Mouse (Mus musculus) spleen, adult 2 months (tissue): ENCODE measurements around the gene 5830411N06Rik. TPM values are rescaled to one million over a fixed set of nuclear protein-coding genes. Genes with fewer than 3 reads are reported as not detected.

ENCODE experiments used
- DNase-seq, 2 experiments: peaks; one replicate each; pipeline versions ENCODE4 v3.0.0 to v3.0.0-alpha.2; 2012 to 2021; ENCODE audit warnings: low spot score in 2 of 2, low read depth in 1 of 2
- H3K27ac ChIP-seq: fragments of 200-500 bp; 2 replicates; pipeline ENCODE4 v1.5.1; 2012; ENCODE audit warnings: low read length, inconsistent platforms; ENCODE audit not compliant: insufficient read depth
- H3K27me3 ChIP-seq: fragments of 200-500 bp; 2 replicates; pipeline ENCODE4 v1.6.1; 2012; ENCODE audit warnings: mild to moderate bottlenecking, moderate library complexity, low read length, inconsistent platforms; ENCODE audit not compliant: control insufficient read depth, insufficient read depth
- H3K36me3 ChIP-seq: fragments of 200-500 bp; 2 replicates; pipeline ENCODE4 v1.6.1; 2012; ENCODE audit warnings: mild to moderate bottlenecking, low read length, inconsistent platforms; ENCODE audit not compliant: control insufficient read depth, insufficient read depth
- H3K4me1 ChIP-seq: fragments of 200-500 bp; 2 replicates; pipeline ENCODE4 v1.6.1; 2011; ENCODE audit warnings: inconsistent platforms; ENCODE audit not compliant: control insufficient read depth, insufficient read depth, insufficient read length
- H3K4me3 ChIP-seq: fragments of 200-500 bp; 2 replicates; pipeline ENCODE4 v1.5.1; 2011; ENCODE audit warnings: mild to moderate bottlenecking, inconsistent platforms; ENCODE audit not compliant: insufficient read depth, insufficient read length; ENCODE audit errors: extremely low read depth
- CTCF ChIP-seq: fragments of 200-500 bp; IDR thresholded peaks from 2 replicates; pipeline ENCODE4 v1.5.1; 2011; ENCODE audit warnings: mild to moderate bottlenecking, inconsistent platforms; ENCODE audit not compliant: insufficient read depth, insufficient read length, insufficient replicate concordance; ENCODE audit errors: extremely low read depth
- POLR2A ChIP-seq: fragments of 200-500 bp; IDR thresholded peaks from 2 replicates; pipeline ENCODE4 v1.6.1; 2011; ENCODE audit warnings: low read depth, low read length, inconsistent platforms
- WGBS: fragments of 180-500 bp; shearing (Covaris S2); methylation state at CpG from one replicate; pipeline ENCODE4 v1.1.7; 2018; 5-methylcytosine and 5-hydroxymethylcytosine counted together
- polyA plus RNA-seq: library from polyadenylated mRNA; depleted of rRNA; stranded (reverse); fragments of >200 nt; gene quantifications from 2 replicates; pipeline ENCODE4 v1.2.3, GENCODE M21; 2012

Gene 5830411N06Rik
- polyA plus RNA-seq, 1 experiment = 1.9 TPM

DNA sequence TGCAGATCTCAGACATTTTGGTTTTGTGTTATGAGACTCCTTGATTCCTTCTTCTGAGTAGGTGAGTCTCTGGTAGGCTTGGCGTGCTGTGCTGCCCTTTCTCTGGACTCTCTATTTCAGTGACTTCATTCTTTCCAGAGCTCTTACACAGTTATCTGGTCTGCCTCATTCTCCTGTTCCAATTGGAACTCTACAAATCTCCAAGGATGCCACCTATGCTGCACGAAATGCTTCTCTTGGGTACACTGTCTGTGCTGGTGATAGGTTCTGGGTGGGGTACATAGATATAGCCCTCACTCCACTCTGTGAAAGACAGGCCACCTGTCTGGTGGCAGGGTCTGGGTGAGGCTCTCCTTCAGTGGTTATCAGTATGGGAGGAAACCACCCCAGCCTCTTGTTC, 29.1 kb upstream of the 5830411N06Rik start, which contains the start of gene Cd163l1:
TSS of gene Cd163l1 (plus strand) at position 301 of the 400 bp plus-strand sequence.
- DNase-seq = no peak
- no peaks in the 10 kb centered on the region for H3K27me3 ChIP-seq
- no peak for TF ChIP-seq POLR2A
- TF ChIP-seq CTCF = no peak
- H3K27ac ChIP-seq = no peak within 1 kb of the TSS
- no peaks in the 10 kb centered on the region for H3K36me3 ChIP-seq
- WGBS = 85% methylated on average over 2 of the region's 2 CpGs
- peaks cover 2% of the 10 kb centered on the region; the same call in 1 of the 2 replicates for H3K4me1 ChIP-seq
- H3K4me3 ChIP-seq = no peak within 1 kb of the TSS

DNA sequence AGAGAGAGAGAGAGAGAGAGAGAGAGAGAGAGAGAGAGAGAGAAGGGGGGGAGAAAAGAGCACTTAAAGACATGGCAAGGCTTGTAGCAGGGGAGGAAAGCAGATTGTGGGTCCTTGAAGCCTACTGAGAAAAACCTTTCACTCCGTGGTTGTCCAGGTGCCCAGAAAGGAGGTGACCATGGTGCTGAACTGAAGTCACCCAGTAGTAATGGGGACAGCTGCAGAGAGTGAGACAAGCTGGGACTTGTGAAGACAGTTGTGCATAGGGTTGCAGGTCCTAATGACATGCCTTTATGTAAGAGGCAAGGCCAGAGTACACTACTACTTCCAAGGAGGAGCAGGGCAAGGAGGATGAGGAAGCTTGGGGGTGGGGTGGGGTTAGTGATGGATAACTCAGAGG, 27.8 kb upstream of the 5830411N06Rik start:
- H3K36me3 ChIP-seq = no peaks in the 10 kb centered on the region
- TF ChIP-seq POLR2A (no peak), CTCF (no peak)
- H3K27ac ChIP-seq = no peak overlapping the region
- no peak overlapping the region for H3K4me3 ChIP-seq
- no peaks in the 10 kb centered on the region for H3K27me3 ChIP-seq
- 13% methylated on average over 1 of the region's 1 CpGs for WGBS
- DNase-seq = no peak
- no peaks in the 10 kb centered on the region for H3K4me1 ChIP-seq

DNA sequence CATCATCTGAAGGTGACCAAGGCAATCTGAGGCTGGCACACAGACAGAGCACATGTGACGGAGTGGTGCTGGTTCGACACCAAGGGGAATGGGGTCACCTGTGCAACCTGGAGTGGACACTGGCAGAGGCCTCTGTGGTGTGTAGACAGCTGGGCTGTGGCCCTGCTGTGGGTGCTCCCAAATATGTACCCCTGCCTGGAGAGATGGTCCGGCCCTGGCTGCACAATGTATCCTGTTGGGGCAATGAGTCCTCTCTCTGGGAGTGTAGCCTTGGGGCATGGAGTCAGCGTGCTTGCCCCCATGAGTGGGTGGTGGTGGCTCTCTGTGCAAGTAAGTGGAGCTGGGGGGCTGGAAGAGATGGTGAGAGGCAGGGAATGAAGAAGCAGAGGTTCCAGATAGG, 26.7 kb upstream of the 5830411N06Rik start:
- WGBS = 83% methylated on average over 4 of the region's 4 CpGs
- Histone ChIP-seq H3K36me3 (no peaks in the 10 kb centered on the region), H3K4me3 (no peak overlapping the region), H3K27me3 (no peaks in the 10 kb centered on the region), H3K4me1 (no peaks in the 10 kb centered on the region), H3K27ac (no peak overlapping the region)
- no peak for DNase-seq
- no peak for TF ChIP-seq POLR2A
- TF ChIP-seq CTCF = no peak

DNA sequence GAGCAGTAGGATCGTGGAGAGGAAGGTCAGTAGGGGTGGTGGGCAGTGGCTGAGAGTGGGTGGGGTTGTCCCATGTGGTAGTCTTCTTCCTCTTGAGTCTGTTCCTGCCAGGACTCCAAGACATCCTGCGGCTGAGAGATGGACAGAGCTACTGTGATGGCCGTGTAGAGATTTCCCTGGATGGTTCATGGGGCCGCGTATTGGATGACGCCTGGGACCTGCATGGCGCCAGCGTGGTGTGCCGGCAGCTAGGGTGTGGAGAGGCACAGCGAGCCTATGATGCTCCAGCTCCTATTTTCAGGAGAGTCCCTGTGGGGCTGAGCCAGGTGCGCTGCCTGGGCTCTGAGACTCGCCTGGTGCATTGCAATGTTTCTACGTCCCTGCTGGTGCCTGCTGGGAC, 22.9 kb upstream of the 5830411N06Rik start:
- TF ChIP-seq CTCF (no peak), POLR2A (no peak)
- WGBS = 89% methylated on average over 13 of the region's 13 CpGs
- DNase-seq = no peak
- Histone ChIP-seq H3K27ac (no peak overlapping the region), H3K27me3 (no peaks in the 10 kb centered on the region), H3K36me3 (no peaks in the 10 kb centered on the region), H3K4me1 (no peaks in the 10 kb centered on the region), H3K4me3 (no peak overlapping the region)

DNA sequence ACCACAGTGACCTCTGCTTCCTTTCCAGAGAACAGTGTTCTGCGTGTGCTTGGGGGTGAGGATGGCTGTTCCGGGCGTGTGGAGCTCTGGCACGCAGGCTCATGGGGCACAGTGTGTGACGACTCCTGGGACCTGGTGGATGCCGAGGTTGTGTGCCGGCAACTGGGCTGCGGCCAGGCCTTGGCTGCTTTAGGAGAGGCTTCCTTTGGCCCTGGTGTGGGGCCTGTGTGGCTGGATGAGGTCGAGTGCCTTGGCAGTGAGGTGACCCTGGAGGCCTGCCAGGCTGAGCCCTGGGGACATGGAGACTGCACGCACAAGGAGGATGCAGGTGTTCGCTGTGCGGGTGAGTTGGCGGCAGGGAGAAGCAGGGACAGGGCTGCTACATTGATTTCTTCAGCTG, 18.6 kb upstream of the 5830411N06Rik start:
- Histone ChIP-seq H3K4me3 (no peak overlapping the region), H3K36me3 (no peaks in the 10 kb centered on the region), H3K27me3 (no peaks in the 10 kb centered on the region), H3K4me1 (no peaks in the 10 kb centered on the region), H3K27ac (no peak overlapping the region)
- TF ChIP-seq CTCF (no peak), POLR2A (no peak)
- 80% methylated on average over 13 of the region's 13 CpGs for WGBS
- DNase-seq = no peak

DNA sequence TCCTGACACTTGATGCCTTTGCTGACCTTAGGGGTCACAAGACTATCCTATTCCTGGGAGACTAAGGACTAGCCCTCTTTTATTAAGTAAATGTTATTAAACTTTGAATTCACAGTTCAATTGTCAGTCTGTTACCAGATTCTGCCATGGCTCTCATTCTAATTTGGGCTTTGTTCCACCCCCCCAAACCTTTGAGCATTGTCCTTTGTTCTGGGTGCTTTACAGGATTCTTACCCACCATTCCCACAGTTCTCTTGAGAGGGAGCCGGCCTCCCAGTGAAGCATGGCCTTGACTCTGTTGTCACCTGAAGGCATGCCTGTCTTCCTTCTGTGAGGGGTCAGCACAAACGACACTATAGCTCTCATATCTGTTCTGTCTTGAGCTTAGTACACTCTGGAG, 16.1 kb upstream of the 5830411N06Rik start:
- H3K36me3 ChIP-seq = no peaks in the 10 kb centered on the region
- no peaks in the 10 kb centered on the region for H3K27me3 ChIP-seq
- TF ChIP-seq CTCF (no peak), POLR2A (no peak)
- no peaks in the 10 kb centered on the region for H3K4me1 ChIP-seq
- 78% methylated on average over 2 of the region's 2 CpGs for WGBS
- H3K4me3 ChIP-seq = no peak overlapping the region
- no peak for DNase-seq
- H3K27ac ChIP-seq = no peak overlapping the region

DNA sequence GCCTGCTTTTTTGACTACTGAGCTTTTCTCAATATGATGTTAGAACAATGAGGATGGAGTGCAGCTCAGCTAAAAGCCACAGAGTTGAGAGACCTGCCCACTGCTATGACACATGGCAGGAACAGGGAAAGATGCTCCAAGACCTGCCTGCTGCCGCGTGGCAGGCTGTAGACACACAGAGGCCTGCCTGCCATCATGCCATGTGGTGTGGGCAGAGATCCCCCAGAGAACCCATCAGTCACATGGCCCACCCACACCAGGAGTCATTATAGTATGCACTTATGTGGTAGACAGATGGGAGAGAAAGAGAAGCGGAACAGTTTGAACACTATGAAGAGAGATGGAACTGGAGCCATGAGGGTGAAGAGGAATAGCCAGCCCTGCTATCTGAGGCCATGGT, 13.4 kb upstream of the 5830411N06Rik start:
- WGBS = 90% methylated on average over 3 of the region's 3 CpGs
- Histone ChIP-seq H3K27ac (no peak overlapping the region), H3K36me3 (no peaks in the 10 kb centered on the region), H3K4me1 (no peaks in the 10 kb centered on the region), H3K27me3 (no peaks in the 10 kb centered on the region), H3K4me3 (no peak overlapping the region)
- no peak for DNase-seq
- TF ChIP-seq POLR2A = no peak
- TF ChIP-seq CTCF = no peak
